Mouse (Mus musculus): ENCODE measurements around the gene Nim1k. TPM values are rescaled to one million over a fixed set of nuclear protein-coding genes. Genes with fewer than 3 reads are reported as not detected.

Nim1k gene
- 1 to 10 TPM in 1 of 2 experiments, under 1 TPM in 1; 0.98 to 1.4 TPM for total RNA-seq (2021)
- long read RNA-seq, experiment 1, full-length matches to known transcripts: 5 of 5 reads
- long read RNA-seq, experiment 1, partial matches to known transcripts: 0 of 5 reads
- long read RNA-seq, experiment 1, other reads (novel, unspliced or antisense): 0 of 5 reads
- long read RNA-seq, experiment 2: 0 reads

DNA sequence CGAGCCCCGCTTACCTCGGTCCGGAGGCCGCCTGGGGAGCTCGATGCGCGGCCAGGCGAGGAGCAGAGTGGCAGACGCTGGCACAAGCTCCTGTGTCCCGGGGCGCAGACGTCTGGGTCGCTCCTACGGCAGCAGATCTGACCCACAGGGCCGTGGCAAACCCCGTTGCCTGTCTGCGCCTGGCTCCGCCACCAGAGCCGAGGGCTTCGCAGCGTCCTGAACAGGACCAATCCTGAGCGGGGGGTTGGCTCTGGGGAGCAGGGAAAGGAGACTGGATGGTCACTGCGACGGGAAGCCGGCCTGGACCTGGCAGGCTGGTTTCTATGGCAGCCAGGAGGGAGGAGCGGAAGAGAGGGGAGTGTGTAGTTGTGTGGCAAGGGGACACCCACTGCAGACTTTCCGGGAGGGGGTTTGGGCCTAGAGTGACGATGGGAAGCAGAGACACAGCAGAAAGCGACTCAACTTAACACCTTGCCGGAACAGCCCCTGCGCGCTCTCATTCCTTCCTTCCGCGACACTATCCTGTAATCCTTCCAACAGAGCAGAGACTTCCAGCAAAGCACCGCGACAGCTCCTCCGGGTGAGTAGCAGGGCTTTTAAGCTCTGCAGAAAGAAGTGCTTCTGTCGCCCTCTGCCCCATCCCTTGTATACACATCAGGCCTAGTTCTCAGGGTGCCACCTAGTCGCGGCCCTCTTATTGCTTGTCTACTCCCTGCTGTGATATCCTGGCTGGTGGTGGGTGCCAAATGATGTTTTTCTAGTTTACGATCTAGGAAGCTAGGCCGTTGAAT lies at the start of gene Nim1k:
Gene Nim1k, minus strand, starts transcription at position 202 of the 791 bp plus-strand sequence.
- peak; percentile 90 to 92 for DNase-seq

- no peak for DNase-seq
Observed at GRCm38 (mm10) chr13:119797656-119798055, 42.0 kb upstream of the Nim1k start.

GRCm38 (mm10) chr13:119792791-119793404 lies 37.2 kb upstream of the Nim1k start:
- no peak for DNase-seq

DNA sequence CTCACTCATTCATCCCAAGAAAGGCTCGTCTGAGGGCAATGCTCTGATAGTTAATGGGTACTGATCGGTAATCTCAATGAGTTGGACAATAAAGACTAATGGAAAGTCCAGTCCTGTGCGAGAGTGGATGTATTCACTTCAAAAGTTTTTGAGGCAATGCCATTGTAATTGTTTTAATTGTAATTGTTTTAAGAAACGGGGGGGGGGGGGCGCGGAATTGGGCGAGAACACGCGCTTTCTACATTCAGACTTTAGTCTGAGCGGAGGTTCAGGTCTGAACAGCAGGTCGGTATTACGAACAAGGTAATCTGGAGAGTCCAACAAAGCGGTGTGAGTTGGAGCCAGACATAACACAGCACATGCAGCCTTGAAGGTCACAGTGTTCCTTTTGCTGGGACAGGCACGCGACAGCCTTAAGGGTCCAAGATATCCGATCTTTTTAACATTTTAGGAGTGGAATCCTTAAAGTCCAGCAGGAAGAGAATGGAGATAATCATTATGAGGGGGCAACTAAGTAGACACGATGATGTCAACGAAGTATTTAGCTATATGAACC lies 36.0 kb upstream of the Nim1k start:
- peak in 1 of 2 experiments; percentile 27 for DNase-seq

- DNase-seq: peak; percentile 92 to 96
Observed at GRCm38 (mm10) chr13:119790761-119791579, 35.3 kb upstream of the Nim1k start, which contains the start of gene Zfp131. Zfp131 (minus strand) TSS chr13:119790889.

DNA sequence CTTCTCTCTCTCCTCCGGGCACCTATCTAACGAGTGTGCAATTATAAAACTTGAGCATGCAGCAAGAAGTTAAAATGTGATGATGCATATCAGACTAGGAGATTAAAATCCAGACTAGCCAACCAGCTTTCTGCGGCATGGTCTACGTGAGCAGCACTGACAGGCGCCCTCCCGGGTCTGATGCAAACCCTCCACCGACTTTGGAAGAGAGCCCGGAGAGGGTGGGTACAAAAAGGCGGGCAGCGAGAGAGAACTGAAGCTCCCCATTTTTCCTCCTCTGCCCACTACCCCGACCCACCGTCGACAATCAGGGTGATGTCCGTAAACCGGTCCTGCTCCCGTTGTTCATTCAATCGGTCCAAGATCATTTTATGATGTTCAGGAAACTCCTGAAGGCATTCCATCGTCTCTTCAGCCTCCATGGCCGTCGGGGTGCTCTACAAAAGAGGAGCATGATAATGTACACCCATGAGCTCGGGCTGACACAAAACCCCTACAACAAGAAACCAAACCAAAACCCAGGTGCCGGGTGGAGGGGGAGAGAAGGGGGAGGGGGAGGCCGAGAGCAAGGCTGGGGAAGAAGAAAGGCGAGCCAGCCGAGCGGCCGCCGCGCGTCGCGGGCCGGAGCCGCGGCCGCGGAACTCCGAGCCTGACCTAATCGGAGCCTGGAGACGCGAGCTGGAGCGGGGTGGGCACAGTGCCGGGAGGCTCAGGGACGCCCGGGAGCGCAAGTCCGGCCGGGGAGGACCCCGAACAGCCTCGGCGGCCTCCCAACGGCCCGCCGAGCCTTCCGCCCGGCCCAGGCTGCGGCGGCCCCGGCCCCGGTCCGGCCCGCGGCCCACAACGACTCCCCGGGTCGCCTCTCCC lies 34.4 kb upstream of the Nim1k start:
- peak; percentile 50 to 75 for DNase-seq

DNA sequence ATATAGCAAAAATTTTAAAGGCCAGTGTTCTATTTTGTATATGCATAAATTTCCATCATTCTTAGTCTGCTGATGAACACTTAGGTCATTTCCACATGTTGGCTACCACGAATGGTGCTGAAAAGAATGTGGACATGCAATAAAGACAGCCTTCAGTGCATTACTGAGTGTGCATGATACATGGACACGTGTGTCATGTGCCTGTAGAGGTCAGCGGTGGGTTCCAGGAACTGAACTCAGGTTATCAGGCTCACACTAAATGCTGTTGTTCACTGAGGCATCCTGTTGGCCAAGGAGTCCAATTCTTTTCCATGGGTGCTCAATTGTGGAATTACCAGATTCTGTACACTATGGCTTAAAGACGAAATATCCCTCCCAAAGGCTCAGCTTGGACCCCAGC lies 27.9 kb upstream of the Nim1k start:
- DNase-seq: no peak

DNA sequence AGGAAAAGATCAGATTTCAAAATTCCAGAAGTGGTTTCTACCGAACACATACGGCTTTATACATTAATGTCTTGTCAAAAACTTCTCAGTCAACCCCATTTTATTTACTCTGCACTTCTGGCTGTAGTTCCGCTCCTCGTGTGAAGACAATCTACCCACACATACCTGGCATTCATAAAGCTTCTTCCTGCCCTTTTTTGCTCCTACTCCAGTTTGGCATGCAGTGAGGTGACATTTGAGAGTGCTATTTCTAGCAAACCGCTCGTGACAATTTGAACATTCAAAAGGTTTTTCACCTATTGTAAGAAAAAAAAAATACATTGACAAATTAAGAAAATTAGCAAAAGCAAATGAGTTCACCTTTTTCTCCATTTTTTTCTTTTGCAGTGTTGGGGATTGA lies 12.9 kb upstream of the Nim1k start:
- peak in 1 of 2 experiments; percentile 10 for DNase-seq

GRCm38 (mm10) chr13:119766480-119766879 lies 10.8 kb upstream of the Nim1k start:
- peak; percentile 18 to 42 for DNase-seq

DNA sequence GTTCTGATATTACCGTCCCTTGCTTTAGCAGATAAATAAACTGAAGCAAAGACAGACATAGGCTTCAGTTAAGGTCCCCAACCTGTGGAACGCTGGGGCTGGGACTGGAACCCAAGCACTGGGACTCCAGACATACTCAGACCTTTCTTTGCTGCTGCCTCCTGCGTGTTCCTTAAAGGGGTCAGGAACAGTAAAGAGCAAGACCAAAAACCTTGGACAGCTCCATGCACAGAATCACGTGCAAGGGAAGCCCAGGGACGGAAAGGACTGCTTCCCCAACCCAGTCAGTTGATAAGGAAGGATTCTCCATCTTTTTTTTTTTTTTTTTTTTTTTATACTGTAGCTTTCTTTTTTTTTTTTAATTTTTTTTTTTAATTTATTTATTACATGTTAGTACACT lies 1.1 kb upstream of the Nim1k start:
- no peak for DNase-seq

DNA sequence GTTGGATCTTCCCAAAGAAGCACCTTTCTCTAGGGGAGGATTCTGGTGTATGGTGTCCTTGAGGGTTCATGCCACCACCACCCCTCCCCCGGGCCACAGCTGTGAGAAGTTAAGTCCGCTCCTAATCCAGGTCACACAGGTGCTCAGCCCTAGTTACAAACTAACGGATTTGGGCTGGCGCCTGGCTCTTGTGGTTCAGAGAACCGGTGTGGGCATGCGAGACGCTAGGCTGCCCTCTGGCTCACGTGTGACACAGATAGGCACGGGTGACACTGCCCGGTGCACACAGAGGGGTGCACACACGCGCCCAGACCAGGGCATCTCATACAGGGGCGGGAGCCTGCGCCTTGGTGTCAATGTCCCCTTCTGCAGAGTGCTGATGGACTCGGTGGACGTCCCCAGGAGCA lies 538 bp downstream of the Nim1k start:
- peak in 1 of 2 experiments; percentile 15 for DNase-seq

- DNase-seq: no peak
Observed at GRCm38 (mm10) chr13:119754635-119755020, 1.1 kb downstream of the Nim1k start.

DNA sequence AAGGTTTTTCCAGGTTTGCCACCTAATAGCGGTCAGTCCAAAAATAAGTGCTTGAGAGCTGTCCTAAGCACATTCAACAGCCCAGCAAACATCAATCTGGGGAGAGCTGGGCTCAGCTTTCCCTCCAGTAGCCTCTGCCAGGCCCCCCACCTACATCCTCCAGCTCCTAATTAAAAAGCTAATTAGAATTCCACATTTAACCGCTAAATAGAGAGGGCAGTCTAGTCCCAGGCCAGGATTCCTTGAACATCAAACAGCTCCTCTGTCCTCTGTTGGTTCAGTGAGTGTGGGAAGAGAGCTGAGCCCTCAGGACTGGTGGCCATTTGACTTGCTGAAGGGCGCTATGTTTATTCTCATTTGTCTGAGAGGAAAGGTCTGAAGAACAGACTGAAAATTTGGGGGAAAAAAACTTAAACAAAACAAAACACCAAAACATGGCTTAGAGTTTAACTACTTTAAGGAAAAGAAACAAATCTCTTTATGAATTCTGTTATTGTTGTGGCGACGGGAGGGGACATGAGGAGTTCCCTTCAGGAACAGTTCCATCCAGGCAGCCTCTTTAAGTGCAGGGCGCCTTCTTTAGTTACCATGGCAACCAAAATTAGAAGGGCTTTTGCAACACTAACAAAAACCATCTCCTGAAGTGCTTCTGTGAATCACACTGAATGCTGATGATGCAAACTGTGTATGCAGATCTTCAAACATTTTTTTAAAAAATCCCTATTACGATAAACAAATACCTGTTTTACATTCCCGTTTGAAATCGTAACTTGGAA lies 1.6 kb downstream of the Nim1k start:
- no peak for DNase-seq

- DNase-seq: no peak
Observed at GRCm38 (mm10) chr13:119746930-119747329, 8.8 kb downstream of the Nim1k start.

DNA sequence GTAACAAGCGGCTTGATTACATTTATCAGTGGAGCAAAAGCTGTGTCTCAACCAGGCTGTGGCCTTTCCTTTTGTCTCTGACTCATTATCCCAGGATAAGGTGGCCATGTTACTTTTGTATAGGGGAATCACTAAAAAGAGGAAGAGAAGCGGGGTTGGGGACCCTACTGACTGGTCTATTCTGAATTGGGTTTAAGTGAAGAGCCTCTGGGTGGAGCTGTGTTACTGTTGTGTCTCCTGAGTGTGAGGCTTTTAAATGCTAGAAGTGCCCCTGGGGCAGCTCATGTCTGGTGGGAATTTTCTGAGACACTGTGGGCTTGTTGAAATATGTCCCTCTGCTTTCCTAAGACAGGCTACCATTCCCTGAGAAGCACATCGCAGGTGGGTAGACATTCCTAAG lies 12.2 kb downstream of the Nim1k start:
- no peak for DNase-seq

DNA sequence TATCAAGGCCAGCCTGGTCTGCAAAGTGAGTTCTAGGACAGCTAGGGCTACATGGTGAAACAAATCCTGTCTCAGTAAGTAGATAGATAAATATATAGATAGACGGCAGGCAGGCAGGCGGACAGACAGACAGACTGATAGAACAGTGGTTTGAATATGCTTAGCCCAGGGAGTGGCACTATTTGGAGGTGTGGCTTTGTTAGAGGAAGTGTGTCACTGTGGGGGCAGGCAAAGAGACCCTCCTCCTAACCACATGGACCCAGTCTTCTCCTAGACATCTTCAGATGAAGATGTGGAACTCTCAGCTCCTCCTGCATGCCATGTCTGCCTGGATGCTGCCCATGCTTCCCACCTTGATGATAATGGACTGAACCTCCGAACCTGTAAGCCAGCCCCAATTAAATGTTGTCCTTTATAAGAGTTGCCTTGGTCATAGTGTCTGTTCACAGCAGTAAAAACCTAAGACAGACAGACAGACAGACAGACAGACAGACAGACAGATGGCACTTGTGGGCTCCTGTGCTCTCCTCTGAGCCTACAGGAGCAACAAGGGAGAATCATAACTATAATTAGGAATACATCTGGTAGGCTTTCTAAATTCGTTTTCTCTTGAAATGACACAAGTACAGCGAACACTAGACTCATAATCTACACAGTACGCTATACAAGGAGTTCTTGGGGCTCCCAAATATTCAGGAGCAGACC lies 12.8 kb downstream of the Nim1k start:
- no peak for DNase-seq

DNA sequence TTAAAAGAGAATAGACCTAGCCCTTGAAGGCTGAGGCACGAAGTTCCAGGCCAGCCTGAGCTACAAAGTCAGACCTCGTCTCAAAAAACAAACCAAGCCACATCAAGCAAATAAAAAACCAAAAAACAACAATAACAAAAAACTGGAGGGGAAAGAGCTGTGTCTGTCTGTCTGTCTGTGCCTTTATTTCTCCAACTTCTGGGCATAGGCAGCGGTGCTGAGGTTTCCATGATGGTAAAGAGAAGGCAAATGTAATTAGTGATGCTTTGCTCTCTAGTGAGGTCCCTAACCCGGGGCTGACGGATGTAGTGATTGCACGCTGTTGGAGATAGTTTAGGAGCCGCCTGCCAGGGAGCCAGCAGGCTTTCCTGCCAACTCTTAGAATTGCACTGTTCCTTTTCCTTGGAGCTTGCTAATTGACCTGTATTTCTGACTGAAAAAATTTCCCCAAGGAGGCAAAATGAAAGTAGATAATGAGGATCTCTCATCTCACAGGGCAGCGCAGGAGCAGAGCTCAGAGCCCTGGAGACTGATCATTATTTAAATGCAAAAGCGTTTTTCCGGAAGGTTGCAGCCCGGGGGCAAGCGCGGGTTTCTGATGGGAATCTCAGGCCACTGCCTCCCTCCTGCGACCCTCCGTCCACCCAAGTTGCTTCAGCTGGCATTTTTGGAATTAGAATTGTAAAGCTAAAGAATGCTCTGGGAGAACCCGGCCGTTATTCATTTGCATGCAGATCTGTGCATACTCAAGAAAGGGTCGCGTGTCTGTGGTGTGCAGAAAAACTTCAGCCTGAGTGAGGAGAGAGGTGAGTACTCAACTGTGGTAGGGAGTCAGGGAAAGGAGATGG lies 14.1 kb downstream of the Nim1k start:
- no peak for DNase-seq

- DNase-seq: no peak
Observed at GRCm38 (mm10) chr13:119731448-119731847, 24.2 kb downstream of the Nim1k start.

DNA sequence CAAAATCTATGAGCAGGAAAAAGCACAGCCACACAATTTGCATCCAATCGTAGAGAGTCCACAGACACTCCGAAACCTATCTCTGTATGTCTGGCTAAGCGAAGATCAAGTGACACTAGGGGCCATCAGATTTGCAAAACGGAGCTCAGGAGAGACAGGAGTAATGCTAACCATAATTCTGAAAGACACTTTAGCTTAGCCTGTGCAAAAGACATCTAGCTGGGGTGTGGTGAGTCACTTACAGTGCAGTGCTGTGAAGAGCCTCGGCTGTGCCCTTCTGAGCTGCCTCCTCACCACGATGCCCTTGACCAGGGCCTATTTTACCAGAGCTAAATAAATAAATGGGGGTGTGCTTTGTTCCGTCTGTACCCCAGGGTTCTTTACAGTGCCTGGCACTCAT lies 26.3 kb downstream of the Nim1k start:
- DNase-seq: no peak

Data from heart, adult 18-20 months (tissue).